In the genomic region with DNA sequence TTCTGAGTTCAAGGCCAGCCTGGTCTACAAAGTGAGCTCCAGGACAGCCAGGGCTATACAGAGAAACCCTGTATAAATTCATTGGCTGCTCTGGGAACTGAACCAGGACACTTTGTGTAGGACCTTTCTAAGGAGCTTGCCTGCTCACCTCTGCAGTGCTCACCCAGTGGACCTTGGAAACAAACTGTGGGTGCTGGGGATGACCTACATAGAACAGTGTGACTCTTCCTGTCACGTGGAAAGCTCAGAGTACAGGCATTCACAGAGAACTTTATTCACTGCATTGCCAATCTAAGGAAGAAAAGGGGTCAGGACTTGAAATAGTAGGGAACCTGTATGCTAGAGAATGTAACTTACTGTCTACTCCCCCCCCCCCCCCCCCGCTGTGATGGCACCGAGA, we compare ENCODE assay signal across 22 mouse cellular contexts. TPM values are rescaled to one million over a fixed set of nuclear protein-coding genes. Genes with fewer than 3 reads are reported as not detected.
DNase-seq lines count a peak whose midpoint lies in the region; ATAC-seq and TF ChIP-seq lines count a peak whose summit lies in the region.
"Had no signal": no experiment of that assay in that cellular context is flagged by ENCODE, and none has a peak within 500 bp of the region (broad histone marks: within the 10 kb centered on the region; RNA-seq: fewer than 3 reads in every experiment).

No protein-coding gene starts in this region.

- H3K27ac ChIP-seq in forebrain, embryonic 11.5 days (ENCODE audit: low read depth, low read length), result no peak overlapping the region
- no peak overlapping the region for H3K27ac ChIP-seq in forebrain, embryonic 10.5 days
- H3K27ac ChIP-seq in kidney, adult 2 months (ENCODE audit: insufficient read depth, low read depth, low read length), result no peak overlapping the region
- H3K27ac ChIP-seq in layer of hippocampus, adult 2 months, result peak overlapping the region; percentile 44
- no peak overlapping the region for H3K27ac ChIP-seq in limb, embryonic 10.5 days
- H3K27ac ChIP-seq: forebrain, embryonic 12.5 days; forebrain, embryonic 15.5 days; heart, embryonic 15.5 days; hindbrain, embryonic 10.5 days; hindbrain, embryonic 13.5 days had no signal

- no peak overlapping the region for H3K4me2 ChIP-seq in forebrain, embryonic 11.5 days (ENCODE audit: low read depth, low read length, severe bottlenecking)
- H3K4me2 ChIP-seq: forebrain, embryonic 12.5 days; forebrain, embryonic 15.5 days; heart, embryonic 12.5 days; heart, embryonic 15.5 days; hindbrain, embryonic 13.5 days had no signal

- H3K9ac ChIP-seq in forebrain, embryonic 11.5 days (ENCODE audit: low read length), result no peak overlapping the region
- H3K9ac ChIP-seq: forebrain, embryonic 12.5 days; forebrain, embryonic 15.5 days; heart, embryonic 12.5 days; heart, embryonic 15.5 days; hindbrain, embryonic 13.5 days had no signal

- H3K4me1 ChIP-seq in forebrain, embryonic 11.5 days (replicated peaks; ENCODE audit: control insufficient read depth, insufficient read depth, low read length), result no peaks in the 10 kb centered on the region
- peaks cover 19% of the 10 kb centered on the region for H3K4me1 ChIP-seq in forebrain, embryonic 10.5 days
- H3K4me1 ChIP-seq in kidney, adult 2 months (ENCODE audit: control insufficient read depth, insufficient read depth, low read length), result peaks cover 11% of the 10 kb centered on the region
- H3K4me1 ChIP-seq in limb, embryonic 10.5 days, result peaks cover 6% of the 10 kb centered on the region; the same call in 1 of the 2 replicates

- H3K36me3 ChIP-seq in forebrain, embryonic 11.5 days (ENCODE audit: control insufficient read depth, insufficient read depth, low read length), result no peaks in the 10 kb centered on the region
- no peaks in the 10 kb centered on the region for H3K36me3 ChIP-seq in forebrain, embryonic 10.5 days (replicated peaks)
- H3K36me3 ChIP-seq in kidney, adult 2 months (ENCODE audit: control insufficient read depth, insufficient read depth, low read length), result no peaks in the 10 kb centered on the region
- no peaks in the 10 kb centered on the region for H3K36me3 ChIP-seq in limb, embryonic 10.5 days
- H3K36me3 ChIP-seq: forebrain, embryonic 12.5 days; forebrain, embryonic 15.5 days; heart, embryonic 12.5 days; heart, embryonic 15.5 days; hindbrain, embryonic 10.5 days; hindbrain, embryonic 13.5 days had no signal

- WGBS in forebrain, embryonic 11.5 days, result 71% methylated on average over 3 of the region's 3 CpGs
- 69% methylated on average over 3 of the region's 3 CpGs for whole genome bisulfite sequencing in forebrain, embryonic 10.5 days
- WGBS in kidney, adult 2 months, result 65% methylated on average over 3 of the region's 3 CpGs
- 59% methylated on average over 3 of the region's 3 CpGs for WGBS in limb, embryonic 10.5 days

- no peaks in the 10 kb centered on the region for H3K9me3 ChIP-seq in forebrain, embryonic 11.5 days (ENCODE audit: control insufficient read depth, low read length)
- no peaks in the 10 kb centered on the region for H3K9me3 ChIP-seq in forebrain, embryonic 10.5 days
- H3K9me3 ChIP-seq in limb, embryonic 10.5 days (replicated peaks), result no peaks in the 10 kb centered on the region
- H3K9me3 ChIP-seq: forebrain, embryonic 12.5 days; forebrain, embryonic 15.5 days; heart, embryonic 12.5 days; heart, embryonic 15.5 days; hindbrain, embryonic 10.5 days; hindbrain, embryonic 13.5 days had no signal

- DNase-seq in forebrain, embryonic 11.5 days (ENCODE audit: low spot score), result peak; percentile 2
- no peak for DNase-seq in forebrain, embryonic 10.5 days (ENCODE audit: extremely low spot score, low spot score)
- peak; percentile 78 for DNase-seq in kidney, adult 2 months
- no peak for DNase-seq in kidney, postnatal 4 days
- no peak for DNase-seq in layer of hippocampus, adult 2 months (ENCODE audit: low spot score in 2 of 2)
- DNase-seq in layer of hippocampus, postnatal 14 days (ENCODE audit: low spot score in 2 of 2), result no peak
- peak; percentile 56 to 66 for DNase-seq in kidney, postnatal 36 days
- no peak for DNase-seq in limb, embryonic 10.5 days (ENCODE audit: low spot score)
- DNase-seq: adrenal gland, postnatal 10 days; adrenal gland, postnatal 36 days; cerebellum, adult 18-20 months; cerebellum, adult 9-10 months; cerebellum, postnatal 14 days; gastrocnemius, postnatal 25 days; heart, postnatal 36 days had no signal

- no peak for ATAC-seq in forebrain, embryonic 11.5 days (replicated peaks; ENCODE audit: low FRiP score)
- ATAC-seq: activated CD4-positive, CD25-positive, alpha-beta regulatory T cell, adult 4 months; forebrain, embryonic 15.5 days had no signal

- TF ChIP-seq CTCF in kidney, adult 2 months (conservative IDR thresholded peaks at IDR 0.05; ENCODE audit: insufficient read depth, insufficient read length, low read depth, low read length), result no peak
- no peak for TF ChIP-seq CTCF in layer of hippocampus, adult 2 months (conservative IDR thresholded peaks at IDR 0.05)

- no peak for TF ChIP-seq POLR2A in kidney, adult 2 months (IDR thresholded peaks at IDR 0.05; ENCODE audit: low read depth, low read length)

- no peaks in the 10 kb centered on the region for H3K27me3 ChIP-seq in forebrain, embryonic 11.5 days (ENCODE audit: control insufficient read depth, insufficient read depth, low read length)
- H3K27me3 ChIP-seq in forebrain, embryonic 10.5 days (ENCODE audit: poor library complexity, severe bottlenecking), result no peaks in the 10 kb centered on the region
- no peaks in the 10 kb centered on the region; the same call in 1 of the 2 replicates for H3K27me3 ChIP-seq in kidney, adult 2 months (replicated peaks; ENCODE audit: control insufficient read depth, insufficient read depth, low read length)
- H3K27me3 ChIP-seq in limb, embryonic 10.5 days (ENCODE audit: low read depth, poor library complexity, severe bottlenecking), result no peaks in the 10 kb centered on the region
- H3K27me3 ChIP-seq: forebrain, embryonic 12.5 days; forebrain, embryonic 15.5 days; heart, embryonic 12.5 days; heart, embryonic 15.5 days had no signal

- no peak overlapping the region for H3K4me3 ChIP-seq in forebrain, embryonic 11.5 days (ENCODE audit: low read depth, low read length)
- no peak overlapping the region for H3K4me3 ChIP-seq in forebrain, embryonic 10.5 days
- H3K4me3 ChIP-seq in kidney, adult 2 months (ENCODE audit: insufficient read depth, low read depth, low read length), result no peak overlapping the region
- no peak overlapping the region for H3K4me3 ChIP-seq in layer of hippocampus, adult 2 months
- H3K4me3 ChIP-seq in limb, embryonic 10.5 days, result no peak overlapping the region
- H3K4me3 ChIP-seq: forebrain, embryonic 12.5 days; forebrain, embryonic 15.5 days; heart, embryonic 12.5 days; heart, embryonic 15.5 days; hindbrain, embryonic 10.5 days; hindbrain, embryonic 13.5 days had no signal

RNA-seq across cellular contexts. Expression of gene Slc1a1, which starts 54.4 kb away (rescaled TPM):
- 0.71 and 0.98 TPM in 2 replicates for polyA plus RNA-seq in forebrain, embryonic 11.5 days (2014; fragmentation: Nextera tagmentation; extraction: Ambion mirVana)
- polyA plus RNA-seq in forebrain, embryonic 10.5 days (2016; fragmentation: Nextera tagmentation; extraction: Ambion mirVana), result 0.52 and 0.65 TPM in 2 replicates
- 86.5 and 97.8 TPM in 2 replicates for polyA plus RNA-seq in kidney, adult 2 months (2012; rRNA removed)
- 100 to 1,000 TPM; 139 to 149 TPM for total RNA-seq in layer of hippocampus, adult 2 months (2021)
- 100 to 1,000 TPM; 129 to 141 TPM for total RNA-seq in layer of hippocampus, postnatal 14 days (2021)
- polyA plus RNA-seq in limb, embryonic 10.5 days (2016; fragmentation: Nextera tagmentation; extraction: Ambion mirVana), result 0.13 and 0.15 TPM in 2 replicates
- polyA plus RNA-seq: activated CD4-positive, CD25-positive, alpha-beta regulatory T cell, adult 4 months had no signal

Comparison
In these comparisons a context has a peak if more than half of its experiments do, and no peak if none do; other contexts are left out.
1. DNase-seq: peak in forebrain, embryonic 11.5 days (single experiment), kidney, adult 2 months (single experiment) and kidney, postnatal 36 days (2 of 2); none in forebrain, embryonic 10.5 days (single experiment), kidney, postnatal 4 days (0 of 2), layer of hippocampus, adult 2 months (0 of 2), layer of hippocampus, postnatal 14 days (0 of 2) and limb, embryonic 10.5 days (single experiment).
2. RNA of gene Slc1a1, which starts 54.4 kb away (polyA plus RNA-seq): 86.5 to 97.8 TPM in kidney, adult 2 months; 0.71 to 0.98 TPM in forebrain, embryonic 11.5 days, 0.52 to 0.65 TPM in forebrain, embryonic 10.5 days and 0.13 to 0.15 TPM in limb, embryonic 10.5 days; every median in the first group is over 10 times any median in the second.